8 mouse cellular contexts compared by ENCODE assay signal in the genomic region with DNA sequence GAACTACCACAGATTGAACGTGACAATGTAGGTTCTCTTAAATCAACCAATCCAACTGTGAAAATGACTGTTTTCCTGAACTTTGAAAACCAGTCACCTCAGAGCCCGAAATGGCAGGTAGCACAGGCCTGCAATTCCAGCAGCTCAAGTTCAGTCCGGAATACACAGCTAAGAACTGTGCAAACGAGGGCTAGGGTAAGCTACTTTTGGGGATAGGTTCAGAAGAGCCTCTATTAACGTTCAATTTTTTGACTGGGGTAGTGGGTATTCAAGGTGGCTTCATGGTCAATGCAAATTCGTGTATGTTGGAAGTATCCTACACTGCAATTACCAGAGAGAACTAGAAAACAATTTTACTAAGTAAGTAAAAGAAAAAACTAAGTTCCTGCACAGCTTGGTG. TPM values are rescaled to one million over a fixed set of nuclear protein-coding genes. Genes with fewer than 3 reads are reported as not detected.
DNase-seq lines count a peak whose midpoint lies in the region; ATAC-seq and TF ChIP-seq lines count a peak whose summit lies in the region.

No protein-coding gene starts in this region.

- no peak overlapping the region for H3K27ac ChIP-seq in heart, embryonic 10.5 days
- H3K27ac ChIP-seq in CH12.LX (ENCODE audit: insufficient read depth, low read depth), result no peak overlapping the region
- H3K27ac ChIP-seq in forebrain, postnatal 0 days (ENCODE audit: low read depth, low read length), result no peak overlapping the region
- H3K27ac ChIP-seq in liver, embryonic 14.5 days, result no peak overlapping the region

- dilution Hi-C loops in CH12.LX (cut with MboI; ENCODE audit: extremely low pct_ligation_motif_present, extremely low pct_unique_long_range_greater_than_20kb, low sequenced_read_pairs), result no loop called here

- peak overlapping the region; percentile 92 for H3K4me3 ChIP-seq in heart, embryonic 10.5 days
- H3K4me3 ChIP-seq in CH12.LX (replicated peaks in 1 of 3; ENCODE audit: low read depth in 2 of 3, low read length in 2 of 3, poor library complexity in 1 of 3), result peak overlapping the region; percentile 53 to 92 (median 75)
- H3K4me3 ChIP-seq in forebrain, postnatal 0 days (ENCODE audit: low read depth, low read length), result 0 out of 2 replicates have a peak overlapping the region, but pooled peaks have one; percentile 2
- peak overlapping the region; percentile 51 to 95; a peak in 3 of 4 replicates for H3K4me3 ChIP-seq in liver, embryonic 14.5 days (ENCODE audit: insufficient read depth in 1 of 2, low read depth in 2 of 2, low read length in 2 of 2)

- peak overlapping the region; percentile 97 for H3K4me2 ChIP-seq in CH12.LX (ENCODE audit: insufficient read depth, low read depth, poor library complexity, severe bottlenecking)
- peak overlapping the region; percentile 92 for H3K4me2 ChIP-seq in forebrain, postnatal 0 days (ENCODE audit: low read depth)
- peak overlapping the region; percentile 95 for H3K4me2 ChIP-seq in liver, embryonic 14.5 days (ENCODE audit: low read depth)

- no peaks in the 10 kb centered on the region for H3K27me3 ChIP-seq in heart, embryonic 10.5 days (ENCODE audit: insufficient read depth, poor library complexity, severe bottlenecking)
- no peaks in the 10 kb centered on the region for H3K27me3 ChIP-seq in CH12.LX (replicated peaks)
- no peaks in the 10 kb centered on the region for H3K27me3 ChIP-seq in forebrain, postnatal 0 days (ENCODE audit: insufficient read depth, low read length)
- H3K27me3 ChIP-seq in liver, embryonic 14.5 days (ENCODE audit: control insufficient read depth, insufficient read depth, low read length), result no peaks in the 10 kb centered on the region

- peak overlapping the region; percentile 89 for H3K9ac ChIP-seq in CH12.LX (ENCODE audit: insufficient read depth, low read depth)
- no peak overlapping the region for H3K9ac ChIP-seq in forebrain, postnatal 0 days
- peak overlapping the region; percentile 98 for H3K9ac ChIP-seq in liver, embryonic 14.5 days (replicated peaks)

- peaks cover 66% of the 10 kb centered on the region for H3K79me2 ChIP-seq in CH12.LX (replicated peaks; ENCODE audit: control insufficient read depth, extremely low read depth, insufficient read depth, poor library complexity, severe bottlenecking)

- no peak for ATAC-seq in forebrain, postnatal 0 days
- no peak for ATAC-seq in liver, embryonic 14.5 days (ENCODE audit: insufficient read depth)

- H3K9me3 ChIP-seq in heart, embryonic 10.5 days, result no peaks in the 10 kb centered on the region
- H3K9me3 ChIP-seq in CH12.LX (replicated peaks; ENCODE audit: low read length), result no peaks in the 10 kb centered on the region
- no peaks in the 10 kb centered on the region for H3K9me3 ChIP-seq in forebrain, postnatal 0 days (ENCODE audit: low read length)
- H3K9me3 ChIP-seq in liver, embryonic 14.5 days (ENCODE audit: control insufficient read depth, low read length), result no peaks in the 10 kb centered on the region

- no peak for TF ChIP-seq EP300 in CH12.LX (IDR thresholded peaks at IDR 0.05; ENCODE audit: low read length)
- no peak for TF ChIP-seq EP300 in liver, embryonic 14.5 days (IDR thresholded peaks at IDR 0.05; ENCODE audit: low read depth)

- peaks cover 51% of the 10 kb centered on the region for H3K36me3 ChIP-seq in heart, embryonic 10.5 days
- H3K36me3 ChIP-seq in CH12.LX (replicated peaks in 1 of 2; ENCODE audit: control insufficient read depth in 1 of 2, insufficient read depth in 1 of 2, low read length in 1 of 2), result peaks cover 17 to 43% of the 10 kb centered on the region in 2 experiments
- peaks cover 6% of the 10 kb centered on the region; the same call in 1 of the 2 replicates for H3K36me3 ChIP-seq in forebrain, postnatal 0 days (ENCODE audit: insufficient read depth)
- H3K36me3 ChIP-seq in liver, embryonic 14.5 days (replicated peaks; ENCODE audit: control insufficient read depth, insufficient read depth, low read depth), result peaks cover 33% of the 10 kb centered on the region

- peaks cover 10% of the 10 kb centered on the region for H3K4me1 ChIP-seq in heart, embryonic 10.5 days
- H3K4me1 ChIP-seq in CH12.LX (ENCODE audit: control insufficient read depth in 1 of 2, insufficient read depth in 2 of 2), result peaks cover 4 to 53% of the 10 kb centered on the region in 2 experiments; a peak in 3 of 4 replicates
- H3K4me1 ChIP-seq in forebrain, postnatal 0 days (ENCODE audit: insufficient read depth), result peaks cover 14% of the 10 kb centered on the region
- H3K4me1 ChIP-seq in liver, embryonic 14.5 days (replicated peaks; ENCODE audit: control insufficient read depth in 2 of 2, insufficient read depth in 2 of 2, low read length in 1 of 2), result peaks cover 8 to 23% of the 10 kb centered on the region in 2 experiments

- peak; percentile 63 for DNase-seq in heart, embryonic 10.5 days (ENCODE audit: low spot score)
- no peak for DNase-seq in heart, adult 8-10 months (ENCODE audit: low spot score)
- DNase-seq in CH12.LX (ENCODE audit: extremely low read depth) (no peak), adipocyte (ENCODE audit: low spot score) (no peak)
- DNase-seq in forebrain, postnatal 0 days, result no peak
- no peak for DNase-seq in liver, embryonic 14.5 days (ENCODE audit: low read depth in 3 of 3, low spot score in 3 of 3)
- DNase-seq in cerebellum, adult 8-10 months, result no peak
- no peak for DNase-seq in thymus, postnatal 0 days (ENCODE audit: low spot score)

- WGBS in heart, embryonic 10.5 days, result 66% methylated on average over 6 of the region's 6 CpGs
- 60% methylated on average over 6 of the region's 6 CpGs for WGBS in forebrain, postnatal 0 days
- whole genome bisulfite sequencing in liver, embryonic 14.5 days (ENCODE audit: insufficient replicate concordance), result 45% methylated on average over 6 of the region's 6 CpGs

- in situ Hi-C loops in CH12.LX (cut with MboI; ENCODE audit: low pct_ligation_motif_present, low pct_unique_long_range_greater_than_20kb, low sequenced_read_pairs), result no loop called here

- TF ChIP-seq POLR2A in CH12.LX (IDR thresholded peaks at IDR 0.05; ENCODE audit: low read depth, low read length), result no peak

- no peak for TF ChIP-seq CTCF in CH12.LX (conservative IDR thresholded peaks at IDR 0.05 in 1 of 2, IDR thresholded peaks at IDR 0.05 in 1 of 2; ENCODE audit: low read depth in 2 of 2, low read length in 2 of 2)
- TF ChIP-seq CTCF in forebrain, postnatal 0 days (IDR thresholded peaks at IDR 0.05; ENCODE audit: low read depth), result no peak
- no peak for TF ChIP-seq CTCF in liver, embryonic 14.5 days (IDR thresholded peaks at IDR 0.05; ENCODE audit: low read depth)

- no peak for TF ChIP-seq RAD21 in CH12.LX (IDR thresholded peaks at IDR 0.05; ENCODE audit: low read depth, low read length)

TF ChIP-seq in CH12.LX, 34 proteins besides CTCF, POLR2A, EP300 and RAD21 (continues in another document):
- TF ChIP-seq MXI1 (IDR thresholded peaks at IDR 0.05; ENCODE audit: low read depth, low read length), result no peak
- TF ChIP-seq ZC3H11A (IDR thresholded peaks at IDR 0.05; ENCODE audit: low read depth, low read length), result no peak
- TF ChIP-seq MAZ (IDR thresholded peaks at IDR 0.05; ENCODE audit: low read depth, low read length), result no peak
- TF ChIP-seq POLR2AphosphoS2 (IDR thresholded peaks at IDR 0.05; ENCODE audit: low read depth, low read length), result no peak
- TF ChIP-seq CHD1 (IDR thresholded peaks at IDR 0.05; ENCODE audit: low read depth, low read length), result no peak
- TF ChIP-seq MAFK (IDR thresholded peaks at IDR 0.05; ENCODE audit: insufficient replicate concordance, low read length), result no peak
- no peak for TF ChIP-seq SMC3 (IDR thresholded peaks at IDR 0.05; ENCODE audit: low read depth, low read length)
- no peak for TF ChIP-seq USF2 (conservative IDR thresholded peaks at IDR 0.05; ENCODE audit: low read depth, low read length)
- no peak for TF ChIP-seq CHD2 (IDR thresholded peaks at IDR 0.05; ENCODE audit: low read length)
- no peak for TF ChIP-seq NRF1 (IDR thresholded peaks at IDR 0.05; ENCODE audit: low read depth, low read length)

RNA-seq across cellular contexts. Expression of a gene that starts 2.6 kb away (rescaled TPM):
- polyA plus RNA-seq in heart, embryonic 10.5 days (2016; fragmentation: Nextera tagmentation; extraction: Ambion mirVana), result 116 and 128 TPM in 2 replicates
- 100 to 1,000 TPM; 131 to 164 (median 151) TPM for total RNA-seq in heart, adult 8-10 months (2022)
- total RNA-seq in CH12.LX (2012; rRNA removed) (189 and 263 TPM in 2 replicates), CH12.LX (2014; rRNA removed) (281 and 312 TPM in 2 replicates)
- polyA plus RNA-seq in CH12.LX (2012; ENCODE audit: insufficient read length, low read depth), result 341 and 343 TPM in 2 replicates
- total RNA-seq in forebrain, postnatal 0 days (2014; rRNA removed), result 105 and 126 TPM in 2 replicates
- 84.3 and 89.1 TPM in 2 replicates for polyA plus RNA-seq in forebrain, postnatal 0 days (2015; fragmentation: Nextera tagmentation; extraction: Ambion mirVana)
- 20.8 and 32.0 TPM in 2 replicates for polyA plus RNA-seq in liver, embryonic 14.5 days (2012; rRNA removed)
- 41.8 and 42.3 TPM in 2 replicates for polyA plus RNA-seq in liver, embryonic 14.5 days (2014; fragmentation: Nextera tagmentation; extraction: Ambion mirVana)
- 129 TPM in 2 replicates for polyA plus RNA-seq in thymus, postnatal 0 days (2015; fragmentation: Nextera tagmentation; extraction: Ambion mirVana)

RNA-seq across cellular contexts. Expression of a gene that starts 58.1 kb away (rescaled TPM):
- 56.6 and 62.6 TPM in 2 replicates for polyA plus RNA-seq in heart, embryonic 10.5 days (2016; fragmentation: Nextera tagmentation; extraction: Ambion mirVana)
- 10 to 100 TPM in 3 of 4 experiments, 1 to 10 TPM in 1; 9.9 to 11.5 (median 10.7) TPM for total RNA-seq in heart, adult 8-10 months (2022)
- total RNA-seq in CH12.LX (2012; rRNA removed), result 95.0 and 104 TPM in 2 replicates
- total RNA-seq in CH12.LX (2014; rRNA removed), result 104 and 113 TPM in 2 replicates
- 141 and 152 TPM in 2 replicates for polyA plus RNA-seq in CH12.LX (2012; ENCODE audit: insufficient read length, low read depth)
- total RNA-seq in forebrain, postnatal 0 days (2014; rRNA removed), result 24.8 and 29.2 TPM in 2 replicates
- polyA plus RNA-seq in forebrain, postnatal 0 days (2015; fragmentation: Nextera tagmentation; extraction: Ambion mirVana), result 13.5 and 15.8 TPM in 2 replicates
- polyA plus RNA-seq in liver, embryonic 14.5 days (2012; rRNA removed), result 25.9 and 43.3 TPM in 2 replicates
- 36.4 and 42.5 TPM in 2 replicates for polyA plus RNA-seq in liver, embryonic 14.5 days (2014; fragmentation: Nextera tagmentation; extraction: Ambion mirVana)
- 65.6 and 72.7 TPM in 2 replicates for polyA plus RNA-seq in thymus, postnatal 0 days (2015; fragmentation: Nextera tagmentation; extraction: Ambion mirVana)

RNA-seq across cellular contexts. Expression of a gene that starts 58.2 kb away (rescaled TPM):
- 6.7 and 7.3 TPM in 2 replicates for polyA plus RNA-seq in heart, embryonic 10.5 days (2016; fragmentation: Nextera tagmentation; extraction: Ambion mirVana)
- not detected for total RNA-seq in heart, adult 8-10 months (2022)
- total RNA-seq in CH12.LX (2012; rRNA removed) (0.80 and 0.81 TPM in 2 replicates), CH12.LX (2014; rRNA removed) (0.57 TPM in 1 of 2 replicates, not detected in the other)
- polyA plus RNA-seq in CH12.LX (2012; ENCODE audit: insufficient read length, low read depth), result 0.46 and 0.59 TPM in 2 replicates
- total RNA-seq in forebrain, postnatal 0 days (2014; rRNA removed), result 0.10 and 0.23 TPM in 2 replicates
- polyA plus RNA-seq in forebrain, postnatal 0 days (2015; fragmentation: Nextera tagmentation; extraction: Ambion mirVana), result 0.10 and 0.74 TPM in 2 replicates
- polyA plus RNA-seq in liver, embryonic 14.5 days (2012; rRNA removed), result 32.4 and 42.2 TPM in 2 replicates
- polyA plus RNA-seq in liver, embryonic 14.5 days (2014; fragmentation: Nextera tagmentation; extraction: Ambion mirVana), result 43.0 and 43.4 TPM in 2 replicates
- polyA plus RNA-seq in thymus, postnatal 0 days (2015; fragmentation: Nextera tagmentation; extraction: Ambion mirVana), result 1.5 and 2.9 TPM in 2 replicates

Comparison
In these comparisons a context has a peak if more than half of its experiments do, and no peak if none do; other contexts are left out.
1. H3K4me3 ChIP-seq: peak in every context shown above with its lines; median percentile 92 in heart, embryonic 10.5 days; 75 in CH12.LX; 73 in liver, embryonic 14.5 days; 2 in forebrain, postnatal 0 days.